Mouse (Mus musculus) embryonic fibroblast, embryonic 13.5 days (primary cell): ENCODE results near the gene Smok3a. TPM values are rescaled to one million over a fixed set of nuclear protein-coding genes. Genes with fewer than 3 reads are reported as not detected.

Experiments
- H3K27ac ChIP-seq: 2 replicates; pipeline ENCODE4 v1.5.1; 2012; ENCODE audit warnings: low read length, control low read depth, inconsistent platforms; ENCODE audit not compliant: insufficient read depth
- H3K4me1 ChIP-seq: 2 replicates; pipeline ENCODE4 v1.6.1; 2011; ENCODE audit warnings: low read length; ENCODE audit not compliant: control insufficient read depth, insufficient read depth
- H3K4me3 ChIP-seq: 2 replicates; pipeline ENCODE4 v1.5.1; 2011; ENCODE audit warnings: mild to moderate bottlenecking, control low read depth, low read length; ENCODE audit not compliant: insufficient read depth
- CTCF ChIP-seq: IDR thresholded peaks from 2 replicates; pipeline ENCODE4 v1.5.1; 2011; ENCODE audit warnings: mild to moderate bottlenecking, control low read depth, low read length, moderate library complexity, borderline replicate concordance; ENCODE audit not compliant: insufficient read depth
- POLR2A ChIP-seq: IDR thresholded peaks from 2 replicates; pipeline ENCODE4 v1.6.1; 2011; ENCODE audit warnings: low read depth, mild to moderate bottlenecking, control low read depth, low read length, moderate library complexity
- polyA plus RNA-seq: library from polyadenylated mRNA; stranded (reverse); fragments of >200 nt; gene quantifications from 2 replicates; pipeline ENCODE4 v1.2.4, GENCODE M21; 2011; ENCODE audit warnings: low read depth; ENCODE audit not compliant: missing spikeins, insufficient read length

Smok3a gene
- polyA plus RNA-seq, 1 experiment = not detected

DNA sequence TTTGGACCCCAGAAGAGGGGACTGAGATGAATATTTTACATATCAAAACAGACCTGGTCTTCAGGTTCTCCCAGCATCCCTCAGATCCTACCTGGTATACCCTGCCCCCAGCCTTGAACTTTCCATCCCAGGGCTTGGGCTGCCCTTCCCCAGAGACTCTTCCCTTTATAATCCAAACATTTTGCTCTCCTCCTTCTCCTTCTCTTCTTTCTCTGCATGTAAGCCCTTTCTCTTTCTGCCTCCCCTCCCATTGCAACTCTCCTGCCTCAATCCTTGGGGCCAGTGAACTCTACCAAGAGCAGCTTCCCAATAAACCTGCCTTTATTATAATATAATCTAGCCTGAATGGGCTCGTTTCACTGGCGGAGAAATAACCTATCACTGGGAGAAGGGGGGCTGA is 62.9 kb downstream of the Smok3a start:
- no peak overlapping the region for H3K27ac ChIP-seq
- H3K4me1 ChIP-seq = no peaks in the 10 kb centered on the region; the same call in 1 of the 2 replicates
- H3K4me3 ChIP-seq = no peak overlapping the region
- TF ChIP-seq POLR2A (no peak), CTCF (no peak)

Other genes starting within 250 kb of the Smok3a start
- 11.5 and 14.6 TPM in 2 replicates for gene Ppp1r35, start 242.4 kb upstream of the Smok3a start, polyA plus RNA-seq
- 27.7 and 34.8 TPM in 2 replicates for gene Mepce, start 233.6 kb upstream of the Smok3a start, polyA plus RNA-seq
- gene Zcwpw1, start 233.5 kb upstream of the Smok3a start, polyA plus RNA-seq = 3.5 and 7.1 TPM in 2 replicates
- gene Pilra, start 185.0 kb upstream of the Smok3a start, polyA plus RNA-seq = 0.53 TPM in 1 of 2 replicates, not detected in the other
- gene Pilrb1, start 163.2 kb upstream of the Smok3a start, polyA plus RNA-seq = not detected in 2 replicates
- not detected in 2 replicates for gene Pilrb2, start 149.4 kb upstream of the Smok3a start, polyA plus RNA-seq
- gene Cyp3a13, start 99.6 kb upstream of the Smok3a start, polyA plus RNA-seq = not detected in 2 replicates
- gene Gjc3, start 58.2 kb upstream of the Smok3a start, polyA plus RNA-seq = 0.18 TPM in 1 of 2 replicates, not detected in the other
- gene Azgp1, start 39.7 kb upstream of the Smok3a start, polyA plus RNA-seq = not detected in 2 replicates
- gene Smok3b, start 168 bp downstream of the Smok3a start, polyA plus RNA-seq = not detected in 2 replicates
- gene Smok3c, start 31.9 kb downstream of the Smok3a start, polyA plus RNA-seq = not detected in 2 replicates
- gene Zkscan1, start 63.8 kb downstream of the Smok3a start, polyA plus RNA-seq = 24.1 and 25.2 TPM in 2 replicates
- 15.0 and 22.2 TPM in 2 replicates for gene Zscan21, start 95.6 kb downstream of the Smok3a start, polyA plus RNA-seq
- 11.9 and 13.2 TPM in 2 replicates for gene Zfp113, start 134.5 kb downstream of the Smok3a start, polyA plus RNA-seq
- gene Cops6, start 139.8 kb downstream of the Smok3a start, polyA plus RNA-seq = 162 and 184 TPM in 2 replicates
- 22.2 and 26.5 TPM in 2 replicates for gene Ap4m1, start 150.7 kb downstream of the Smok3a start, polyA plus RNA-seq
- gene Mcm7, start 151.2 kb downstream of the Smok3a start, polyA plus RNA-seq = 79.1 and 85.3 TPM in 2 replicates
- gene Taf6, start 166.2 kb downstream of the Smok3a start, polyA plus RNA-seq = 27.9 and 29.8 TPM in 2 replicates
- 63.1 and 63.3 TPM in 2 replicates for gene Cnpy4, start 166.2 kb downstream of the Smok3a start, polyA plus RNA-seq
- 2.1 and 3.5 TPM in 2 replicates for gene Mblac1, start 173.1 kb downstream of the Smok3a start, polyA plus RNA-seq
- 0.32 TPM in 1 of 2 replicates, not detected in the other for gene Nxpe5, start 204.6 kb downstream of the Smok3a start, polyA plus RNA-seq
- 36.9 and 40.7 TPM in 2 replicates for gene Lamtor4, start 234.2 kb downstream of the Smok3a start, polyA plus RNA-seq
- 18.0 and 18.2 TPM in 2 replicates for gene BC037034, start 242.8 kb downstream of the Smok3a start, polyA plus RNA-seq